Mouse (Mus musculus) liver, embryonic 14 days (tissue): ENCODE results near the gene Ifitm1. TPM values are rescaled to one million over a fixed set of nuclear protein-coding genes. Genes with fewer than 3 reads are reported as not detected.

Experiments used
- polyA plus RNA-seq: library from polyadenylated mRNA; depleted of rRNA; stranded (reverse); fragments of >200 nt; gene quantifications from 2 replicates; pipeline ENCODE4 v1.2.3, GENCODE M21; 2012; rRNA removed

Ifitm1 gene
- 29.1 and 33.2 TPM in 2 replicates for polyA plus RNA-seq

DNA sequence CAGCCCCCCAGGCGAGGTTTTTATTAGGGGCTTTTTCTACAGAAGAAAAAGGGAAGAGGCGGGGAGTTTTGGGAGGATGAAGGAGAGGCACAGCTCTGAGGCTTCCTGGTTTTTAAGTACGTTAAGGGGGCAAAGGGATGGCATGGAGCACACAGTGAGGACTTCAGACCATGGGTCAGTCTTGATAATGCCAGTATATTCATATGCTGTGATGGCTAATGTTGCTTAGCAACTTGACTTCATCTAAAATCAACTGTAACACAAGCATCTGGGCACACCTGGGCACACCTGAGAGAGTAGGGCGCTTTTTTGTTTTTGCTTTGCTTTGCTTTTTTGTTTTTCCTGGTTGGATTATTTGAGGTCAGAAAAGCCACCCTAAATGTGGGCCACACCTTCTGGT lies at the start of gene Ifitm1:
Gene Ifitm1, plus strand, starts transcription at position 301 of the 400 bp plus-strand sequence.

DNA sequence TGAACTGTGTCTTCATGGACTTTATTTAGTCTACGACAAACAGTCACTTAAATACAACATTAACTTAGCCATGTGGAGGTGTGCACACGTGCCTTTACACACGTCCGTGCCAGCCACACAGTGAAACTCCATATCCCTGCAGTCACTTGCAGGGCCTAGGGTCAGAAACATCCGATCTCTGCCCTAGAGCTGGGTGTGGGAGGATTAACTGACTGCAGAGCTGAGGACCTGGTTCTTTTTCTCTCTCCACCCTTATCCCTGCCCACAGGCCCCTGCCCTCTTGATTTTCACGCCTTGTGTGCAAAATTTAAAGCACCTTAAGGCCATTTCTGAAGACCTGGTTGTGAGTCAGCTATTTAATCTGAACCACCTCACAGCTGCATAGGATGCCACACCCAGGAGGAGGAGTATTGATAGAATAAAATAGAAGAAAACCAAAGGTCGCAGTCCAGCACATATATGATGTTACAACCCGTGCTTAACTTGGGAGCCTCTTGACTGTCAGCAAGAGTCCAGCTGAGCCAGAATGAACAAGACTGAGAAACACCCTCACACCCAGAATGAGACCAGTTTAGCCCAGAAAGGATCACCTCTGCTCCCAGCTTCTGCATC lies 46.5 kb upstream of the Ifitm1 start, which contains the start of gene Nlrp6:
Gene Nlrp6, plus strand, starts transcription at position 485 of the 612 bp plus-strand sequence.

DNA sequence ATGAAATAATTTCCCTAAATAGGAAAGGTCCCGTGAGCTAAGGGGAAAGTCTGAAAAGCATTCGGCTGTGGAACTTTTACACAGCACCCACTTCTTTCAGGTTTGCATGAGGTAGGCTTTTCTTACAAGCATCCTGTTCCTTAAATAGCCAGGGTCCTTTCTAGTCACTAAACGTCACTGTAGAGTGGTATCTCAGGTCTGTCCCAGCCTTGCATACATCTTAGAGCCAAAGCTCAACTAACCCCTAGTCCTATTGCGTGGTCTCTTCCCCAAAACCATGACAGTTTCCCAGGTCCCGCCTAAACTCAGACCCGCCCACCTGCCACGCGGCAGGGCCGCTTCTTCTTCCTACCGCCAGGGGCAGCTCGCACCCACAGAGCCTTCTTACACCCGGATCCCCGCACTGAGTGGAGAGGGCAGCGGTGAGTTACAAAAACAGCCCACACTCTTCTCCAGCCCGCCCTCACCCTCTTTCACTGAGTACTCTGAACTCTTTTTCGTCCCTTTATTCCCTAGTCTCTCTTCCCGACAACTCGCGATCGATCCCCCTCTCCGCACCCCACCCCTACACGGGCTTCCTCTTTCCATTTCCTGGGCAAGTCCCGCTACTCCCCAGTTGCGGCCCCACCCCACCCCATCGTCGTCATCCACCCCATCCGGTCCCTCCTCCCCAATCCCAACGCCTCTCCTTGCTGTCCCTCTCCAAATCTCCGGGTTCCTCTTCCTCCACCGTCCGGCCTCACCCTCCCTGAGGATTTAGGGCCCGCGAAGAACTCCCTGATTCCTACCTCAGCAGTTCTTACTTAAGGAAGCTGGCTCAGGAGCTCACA lies 25.6 kb upstream of the Ifitm1 start, which contains the start of gene Pgghg:
Gene Pgghg, plus strand, starts transcription at position 170 of the 830 bp plus-strand sequence.

DNA sequence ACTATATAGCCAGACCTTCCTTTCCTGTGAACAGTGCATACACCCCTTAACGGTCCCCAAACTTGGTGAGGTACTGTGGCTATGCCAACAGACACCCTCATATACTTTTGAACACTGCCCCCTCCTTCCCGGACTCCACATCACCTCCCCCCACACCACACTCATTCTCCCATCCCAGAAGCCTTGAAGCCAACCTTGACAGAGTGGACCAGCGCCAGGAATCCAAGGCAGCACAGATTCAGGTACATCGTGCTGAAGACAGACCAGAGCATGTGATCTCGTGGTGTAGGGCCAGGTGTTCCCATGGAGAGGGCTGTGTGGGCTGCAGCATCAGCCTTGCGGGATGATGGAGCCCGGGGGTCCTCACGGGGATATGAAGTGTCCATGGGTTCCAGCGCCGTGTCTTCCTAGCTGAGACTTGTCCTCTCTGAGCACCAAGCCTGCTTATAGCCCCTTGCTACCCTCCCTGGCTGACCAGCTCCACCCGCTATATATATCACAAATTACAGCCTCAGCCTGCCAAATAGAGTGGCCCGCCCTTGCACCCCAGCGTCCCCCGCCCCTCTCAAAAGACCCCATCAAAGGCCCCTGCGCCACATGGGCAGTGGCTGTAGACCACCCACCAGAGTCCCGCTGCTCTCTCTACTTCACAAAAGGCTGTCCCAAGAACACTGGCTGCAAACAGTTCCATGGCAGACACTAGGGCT lies 17.0 kb upstream of the Ifitm1 start, which contains the start of gene Ifitm5:
Gene Ifitm5, minus strand, starts transcription at position 468 of the 707 bp plus-strand sequence.

DNA sequence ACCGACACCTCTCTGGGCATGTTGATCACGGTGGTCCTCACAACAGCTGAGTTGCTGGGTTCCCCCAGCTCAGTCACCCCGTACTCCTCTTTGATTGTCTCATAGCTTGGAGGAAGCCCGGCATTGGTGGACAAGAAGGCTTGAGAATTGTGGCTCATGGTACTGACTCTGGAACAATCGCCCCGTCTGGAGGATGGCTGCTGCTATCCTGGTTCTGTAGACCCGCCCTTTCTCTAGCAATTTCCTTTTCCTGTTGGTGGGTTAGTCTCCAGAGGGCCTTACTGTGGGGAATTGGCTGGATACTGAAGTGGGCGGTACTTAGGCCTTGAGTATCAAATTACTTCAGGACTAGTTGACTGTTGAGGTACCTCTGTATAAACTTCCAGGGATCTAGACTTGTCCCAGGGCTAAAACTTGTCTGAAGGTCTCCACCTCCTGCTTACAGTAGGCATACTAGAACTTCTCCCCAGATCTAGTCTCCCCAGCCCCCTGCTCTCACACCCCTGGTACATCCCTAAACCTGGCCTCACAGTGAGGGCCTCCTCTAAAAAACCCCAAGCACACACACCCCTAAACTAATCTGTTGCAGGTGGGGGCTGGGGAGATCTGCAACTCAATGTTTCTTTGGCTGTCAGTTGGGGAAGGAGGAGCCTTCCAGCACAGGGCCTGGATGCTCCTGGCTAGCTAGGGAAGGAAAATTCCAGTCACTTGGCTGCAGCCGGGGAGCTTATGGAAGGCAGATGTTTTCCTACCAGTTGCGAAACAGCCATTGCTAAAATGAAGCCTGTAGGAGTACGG lies 11.1 kb upstream of the Ifitm1 start, which contains the start of the genes Gm45717 and Ifitm2:
Gene Gm45717, minus strand, starts transcription at position 180 of the 798 bp plus-strand sequence.
Gene Ifitm2, minus strand, starts transcription at position 230 of the 798 bp plus-strand sequence.

DNA sequence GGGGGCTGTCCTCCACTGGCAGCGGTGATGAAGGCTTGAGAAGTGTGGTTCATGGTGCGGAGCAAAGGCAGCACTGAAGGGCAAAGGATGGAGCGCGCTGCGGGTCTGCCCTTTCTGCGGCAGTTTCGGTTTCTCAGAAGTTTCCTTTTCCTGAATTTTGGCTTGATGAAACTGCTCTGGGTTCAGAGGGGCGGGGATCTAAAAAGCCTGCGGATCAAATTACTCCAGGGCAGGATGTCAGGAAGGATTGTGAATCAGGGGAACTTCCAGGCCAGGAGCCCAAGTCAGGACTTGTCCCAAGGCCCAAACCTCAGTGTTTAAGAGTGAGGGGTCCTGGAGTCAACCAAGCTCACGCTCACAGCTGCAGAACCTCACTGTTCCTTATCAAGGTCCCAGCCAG lies 43.6 kb downstream of the Ifitm1 start, which contains the start of gene Ifitm3:
Gene Ifitm3, minus strand, starts transcription at position 178 of the 400 bp plus-strand sequence.

DNA sequence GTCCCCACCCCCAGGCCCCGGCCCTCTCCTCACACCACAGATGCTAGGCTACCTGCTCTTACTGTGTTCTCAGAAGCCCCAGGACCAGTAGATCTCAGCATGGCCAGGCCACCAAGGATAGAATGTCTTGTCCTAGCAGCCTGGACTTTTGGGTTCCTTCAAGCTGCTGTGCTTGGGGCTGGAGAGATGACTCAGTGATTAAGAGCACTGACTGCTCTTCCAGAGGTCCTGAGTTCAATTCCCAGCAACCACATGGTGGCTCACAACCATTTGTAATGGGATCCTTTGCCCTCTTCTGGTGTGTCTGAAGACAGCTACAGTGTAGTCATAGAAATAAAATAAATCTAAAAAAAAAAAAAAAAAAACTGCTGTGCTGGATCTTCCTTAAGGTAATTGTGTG lies 50.8 kb downstream of the Ifitm1 start, which contains the start of gene Ifitm6:
Gene Ifitm6, minus strand, starts transcription at position 101 of the 400 bp plus-strand sequence.

Other genes starting within 250 kb of the Ifitm1 start
- 0.06 and 0.07 TPM in 2 replicates for gene Cyp2e1, start 203.5 kb upstream of the Ifitm1 start, polyA plus RNA-seq
- 0.05 and 0.12 TPM in 2 replicates for gene Syce1, start 179.4 kb upstream of the Ifitm1 start, polyA plus RNA-seq
- 0.11 and 0.14 TPM in 2 replicates for gene Zfp941, start 145.0 kb upstream of the Ifitm1 start, polyA plus RNA-seq
- 7.3 and 8.3 TPM in 2 replicates for gene Urah, start 132.2 kb upstream of the Ifitm1 start, polyA plus RNA-seq
- gene Scgb1c1, start 121.7 kb upstream of the Ifitm1 start, polyA plus RNA-seq = not detected in 2 replicates
- gene Odf3, start 119.4 kb upstream of the Ifitm1 start, polyA plus RNA-seq = not detected in 2 replicates
- gene Gm45785, start 110.9 kb upstream of the Ifitm1 start, polyA plus RNA-seq = not detected in 2 replicates
- gene Ric8a, start 110.3 kb upstream of the Ifitm1 start, polyA plus RNA-seq = 14.7 and 15.6 TPM in 2 replicates
- gene Bet1l, start 109.6 kb upstream of the Ifitm1 start, polyA plus RNA-seq = 10.5 and 11.7 TPM in 2 replicates
- gene Psmd13, start 85.3 kb upstream of the Ifitm1 start, polyA plus RNA-seq = 50.0 and 57.2 TPM in 2 replicates
- gene Sirt3, start 84.9 kb upstream of the Ifitm1 start, polyA plus RNA-seq = 12.5 and 15.1 TPM in 2 replicates
- gene Cox8b, start 66.8 kb upstream of the Ifitm1 start, polyA plus RNA-seq = 0.48 TPM in 1 of 2 replicates, not detected in the other
- gene Nlrp6, start 46.3 kb upstream of the Ifitm1 start, polyA plus RNA-seq = 5.6 and 7.4 TPM in 2 replicates
- 6.0 and 7.0 TPM in 2 replicates for gene Pgghg, start 25.8 kb upstream of the Ifitm1 start, polyA plus RNA-seq
- gene Ifitm5, start 16.9 kb upstream of the Ifitm1 start, polyA plus RNA-seq = 0.38 and 0.46 TPM in 2 replicates
- not detected in 2 replicates for gene Gm45717, start 11.3 kb upstream of the Ifitm1 start, polyA plus RNA-seq
- 219 and 222 TPM in 2 replicates for gene Ifitm2, start 11.2 kb upstream of the Ifitm1 start, polyA plus RNA-seq
- gene Ifitm3, start 43.5 kb downstream of the Ifitm1 start, polyA plus RNA-seq = 28.7 and 41.6 TPM in 2 replicates
- 8.3 and 10.9 TPM in 2 replicates for gene Ifitm6, start 50.7 kb downstream of the Ifitm1 start, polyA plus RNA-seq
- not detected in 2 replicates for gene Gm17387, start 61.9 kb downstream of the Ifitm1 start, polyA plus RNA-seq
- 0.59 and 0.76 TPM in 2 replicates for gene B4galnt4, start 93.9 kb downstream of the Ifitm1 start, polyA plus RNA-seq
- gene Pkp3, start 111.0 kb downstream of the Ifitm1 start, polyA plus RNA-seq = 0.38 and 0.48 TPM in 2 replicates
- gene Sigirr, start 133.4 kb downstream of the Ifitm1 start, polyA plus RNA-seq = 9.1 and 10.7 TPM in 2 replicates
- 0.36 TPM in 2 replicates for gene Ano9, start 150.6 kb downstream of the Ifitm1 start, polyA plus RNA-seq
- gene Ptdss2, start 155.2 kb downstream of the Ifitm1 start, polyA plus RNA-seq = 62.0 and 81.0 TPM in 2 replicates
- gene Rnh1, start 205.6 kb downstream of the Ifitm1 start, polyA plus RNA-seq = 23.5 and 28.6 TPM in 2 replicates
- 67.7 and 68.0 TPM in 2 replicates for gene Hras, start 226.8 kb downstream of the Ifitm1 start, polyA plus RNA-seq
- 13.2 and 14.8 TPM in 2 replicates for gene Lrrc56, start 226.9 kb downstream of the Ifitm1 start, polyA plus RNA-seq
- gene Lmntd2, start 246.9 kb downstream of the Ifitm1 start, polyA plus RNA-seq = 1.6 and 2.0 TPM in 2 replicates
- gene Rassf7, start 248.6 kb downstream of the Ifitm1 start, polyA plus RNA-seq = 22.1 and 22.8 TPM in 2 replicates